Mouse (Mus musculus) liver, embryonic 13.5 days (tissue): ENCODE measurements around the gene Cbs. TPM values are rescaled to one million over a fixed set of nuclear protein-coding genes. Genes with fewer than 3 reads are reported as not detected.
"Not testable (repeated sequence)": the region's sequence is repeated elsewhere in the genome, so short reads cannot be mapped to it uniquely, and the experiment has no call there.

Experiments used
- ATAC-seq: fragments of 200-750 bp; cut with Nextera tagmentation; 2 replicates; pipeline ENCODE4 v1.8.0; 2017; ENCODE audit warnings: low read depth, mild to moderate bottlenecking, moderate number of reproducible peaks, moderate library complexity
- DNase-seq: peaks from one replicate; pipeline ENCODE4 v3.0.0; 2022
- H3K27ac ChIP-seq: fragments of 300-500 bp; sonication (generic); 2 replicates; pipeline ENCODE4 v1.5.1; 2015; ENCODE audit warnings: moderate library complexity, mild to moderate bottlenecking, inconsistent platforms
- H3K27me3 ChIP-seq: fragments of 300-500 bp; sonication (generic); 2 replicates; pipeline ENCODE4 v1.6.1; 2015; ENCODE audit warnings: mild to moderate bottlenecking, inconsistent platforms
- H3K36me3 ChIP-seq: fragments of 300-500 bp; sonication (generic); 2 replicates; pipeline ENCODE4 v1.6.1; 2015; ENCODE audit warnings: mild to moderate bottlenecking, inconsistent platforms
- H3K4me1 ChIP-seq: fragments of 300-500 bp; sonication (generic); replicated peaks from 2 replicates; pipeline ENCODE4 v1.6.1; 2015; ENCODE audit warnings: inconsistent platforms
- H3K4me2 ChIP-seq: fragments of 300-500 bp; sonication (generic); 2 replicates; pipeline ENCODE4 v1.6.1; 2015; ENCODE audit warnings: inconsistent platforms, mild to moderate bottlenecking, moderate library complexity
- H3K4me3 ChIP-seq: fragments of 300-500 bp; sonication (generic); replicated peaks from 2 replicates; pipeline ENCODE4 v1.5.1; 2015; ENCODE audit warnings: mild to moderate bottlenecking, inconsistent platforms
- H3K9ac ChIP-seq: fragments of 300-500 bp; sonication (generic); 2 replicates; pipeline ENCODE4 v1.6.1; 2015; ENCODE audit warnings: mild to moderate bottlenecking, inconsistent platforms
- H3K9me3 ChIP-seq: fragments of 300-500 bp; sonication (generic); replicated peaks from 2 replicates; pipeline ENCODE4 v1.6.1; 2016; ENCODE audit warnings: inconsistent platforms
- WGBS: fragments of 180-500 bp; shearing (Covaris S2); methylation state at CpG from one replicate; pipeline ENCODE4 v1.1.7; 2015; ENCODE audit not compliant: insufficient replicate concordance; 5-methylcytosine and 5-hydroxymethylcytosine counted together
- polyA plus RNA-seq: library from polyadenylated mRNA; unstranded; fragments of >200 nt; fragmentation: Nextera tagmentation; extraction: Ambion mirVana; gene quantifications from 2 replicates; pipeline ENCODE4 v1.2.1, GENCODE M21; 2015

Gene Cbs
- polyA plus RNA-seq, 1 experiment from 2014 or later: 11.0 TPM

GRCm38 (mm10) chr17:31609895-31610294 lies 27.1 kb downstream of the Cbs start:
- Histone ChIP-seq H3K4me2 (no peak overlapping the region), H3K4me3 (no peak overlapping the region), H3K9me3 (no peaks in the 10 kb centered on the region), H3K9ac (no peak overlapping the region), H3K36me3 (peaks cover 15% of the 10 kb centered on the region; the same call in 1 of the 2 replicates), H3K27ac (no peak overlapping the region), H3K4me1 (peaks cover 3% of the 10 kb centered on the region; the same call in 1 of the 2 replicates), H3K27me3 (no peaks in the 10 kb centered on the region)
- WGBS: 71% methylated on average over 3 of the region's 3 CpGs
- no peak for ATAC-seq
- no peak for DNase-seq

GRCm38 (mm10) chr17:31609173-31609572 lies 27.9 kb downstream of the Cbs start:
- H3K27me3 ChIP-seq, H3K27ac ChIP-seq, H3K9ac ChIP-seq, H3K4me3 ChIP-seq, H3K4me2 ChIP-seq, ATAC-seq, H3K4me1 ChIP-seq, DNase-seq, H3K9me3 ChIP-seq: not testable (repeated sequence)
- WGBS: 90% methylated on average over 3 of the region's 3 CpGs
- peaks cover 22% of the 10 kb centered on the region for H3K36me3 ChIP-seq

GRCm38 (mm10) chr17:31607256-31607951 lies 29.6 kb downstream of the Cbs start:
- H3K9me3 ChIP-seq: no peaks in the 10 kb centered on the region
- H3K4me1 ChIP-seq: peaks cover 3% of the 10 kb centered on the region; the same call in 1 of the 2 replicates
- H3K9ac ChIP-seq: no peak overlapping the region
- WGBS: 77% methylated on average over 8 of the region's 8 CpGs
- no peak for ATAC-seq
- H3K4me3 ChIP-seq: no peak overlapping the region
- DNase-seq: no peak
- no peak overlapping the region for H3K4me2 ChIP-seq
- peaks cover 34% of the 10 kb centered on the region for H3K36me3 ChIP-seq
- H3K27me3 ChIP-seq: no peaks in the 10 kb centered on the region
- H3K27ac ChIP-seq: no peak overlapping the region

- H3K4me2 ChIP-seq: no peak overlapping the region
- DNase-seq: no peak
- H3K4me1 ChIP-seq: peaks cover 3% of the 10 kb centered on the region; the same call in 1 of the 2 replicates
- H3K27me3 ChIP-seq: no peaks in the 10 kb centered on the region
- no peaks in the 10 kb centered on the region for H3K9me3 ChIP-seq
- ATAC-seq: no peak
- 68% methylated on average over 7 of the region's 7 CpGs for WGBS
- peaks cover 38% of the 10 kb centered on the region for H3K36me3 ChIP-seq
- no peak overlapping the region for H3K27ac ChIP-seq
- H3K9ac ChIP-seq: no peak overlapping the region
- H3K4me3 ChIP-seq: no peak overlapping the region
These were observed 30.6 kb downstream of the Cbs start for GRCm38 (mm10) chr17:31606424-31606823.

- 76% methylated on average over 8 of the region's 8 CpGs for WGBS
- H3K27me3 ChIP-seq: no peaks in the 10 kb centered on the region
- H3K36me3 ChIP-seq: peaks cover 44% of the 10 kb centered on the region
- DNase-seq (no peak), ATAC-seq (no peak)
- no peak overlapping the region for H3K4me2 ChIP-seq
- H3K9ac ChIP-seq: no peak overlapping the region
- H3K4me1 ChIP-seq: no peaks in the 10 kb centered on the region
- no peak overlapping the region for H3K4me3 ChIP-seq
- no peak overlapping the region for H3K27ac ChIP-seq
- H3K9me3 ChIP-seq: no peaks in the 10 kb centered on the region
These were observed 38.4 kb downstream of the Cbs start for GRCm38 (mm10) chr17:31598593-31598992.

- Histone ChIP-seq H3K4me3 (no peak overlapping the region), H3K9me3 (no peaks in the 10 kb centered on the region), H3K4me1 (no peaks in the 10 kb centered on the region), H3K9ac (no peak overlapping the region), H3K27me3 (no peaks in the 10 kb centered on the region), H3K27ac (no peak overlapping the region), H3K36me3 (peaks cover 38% of the 10 kb centered on the region), H3K4me2 (no peak overlapping the region)
- 77% methylated on average over 9 of the region's 9 CpGs for WGBS
- DNase-seq (no peak), ATAC-seq (no peak)
These were observed 39.1 kb downstream of the Cbs start for GRCm38 (mm10) chr17:31597957-31598356.

GRCm38 (mm10) chr17:31595077-31595476 lies 42.0 kb downstream of the Cbs start:
- no peak for ATAC-seq
- no peaks in the 10 kb centered on the region for H3K4me1 ChIP-seq
- H3K9me3 ChIP-seq: no peaks in the 10 kb centered on the region
- H3K9ac ChIP-seq: no peak overlapping the region
- H3K4me2 ChIP-seq: no peak overlapping the region
- WGBS: 74% methylated on average over 5 of the region's 5 CpGs
- H3K27ac ChIP-seq: no peak overlapping the region
- no peak overlapping the region for H3K4me3 ChIP-seq
- H3K27me3 ChIP-seq: no peaks in the 10 kb centered on the region
- no peak for DNase-seq
- H3K36me3 ChIP-seq: peaks cover 31% of the 10 kb centered on the region

- H3K27ac ChIP-seq: no peak overlapping the region
- DNase-seq (no peak), ATAC-seq (no peak)
- H3K9ac ChIP-seq: no peak overlapping the region
- H3K4me1 ChIP-seq: no peaks in the 10 kb centered on the region
- WGBS: 49% methylated on average over 7 of the region's 7 CpGs
- H3K27me3 ChIP-seq: no peaks in the 10 kb centered on the region
- H3K9me3 ChIP-seq: no peaks in the 10 kb centered on the region
- H3K4me3 ChIP-seq: no peak overlapping the region
- peaks cover 29% of the 10 kb centered on the region for H3K36me3 ChIP-seq
- no peak overlapping the region for H3K4me2 ChIP-seq
These were observed 42.4 kb downstream of the Cbs start for GRCm38 (mm10) chr17:31594590-31594989.

- Histone ChIP-seq H3K9ac (no peak overlapping the region), H3K4me2 (no peak overlapping the region), H3K4me3 (no peak overlapping the region), H3K36me3 (peaks cover 38% of the 10 kb centered on the region), H3K27me3 (no peaks in the 10 kb centered on the region), H3K27ac (no peak overlapping the region), H3K4me1 (0 out of 2 replicates have a peak, but pooled peaks cover 7% of the 10 kb centered on the region), H3K9me3 (no peaks in the 10 kb centered on the region)
- ATAC-seq: no peak
- DNase-seq: no peak
- 83% methylated on average over 11 of the region's 11 CpGs for WGBS
These were observed 46.2 kb downstream of the Cbs start for GRCm38 (mm10) chr17:31590846-31591245.

- Histone ChIP-seq H3K4me1 (peaks cover 10% of the 10 kb centered on the region; the same call in 1 of the 2 replicates), H3K27me3 (no peaks in the 10 kb centered on the region), H3K9ac (no peak overlapping the region), H3K4me3 (no peak overlapping the region), H3K9me3 (no peaks in the 10 kb centered on the region), H3K4me2 (no peak overlapping the region), H3K27ac (no peak overlapping the region), H3K36me3 (peaks cover 32% of the 10 kb centered on the region)
- ATAC-seq (no peak), DNase-seq (no peak)
- whole genome bisulfite sequencing: 81% methylated on average over 4 of the region's 4 CpGs
These were observed 48.3 kb downstream of the Cbs start for GRCm38 (mm10) chr17:31588726-31589125.

GRCm38 (mm10) chr17:31588115-31588514 lies 48.9 kb downstream of the Cbs start:
- Histone ChIP-seq H3K4me2 (no peak overlapping the region), H3K4me3 (no peak overlapping the region), H3K27me3 (no peaks in the 10 kb centered on the region), H3K9me3 (no peaks in the 10 kb centered on the region), H3K36me3 (peaks cover 32% of the 10 kb centered on the region), H3K4me1 (peaks cover 10% of the 10 kb centered on the region; the same call in 1 of the 2 replicates), H3K27ac (no peak overlapping the region), H3K9ac (no peak overlapping the region)
- DNase-seq (no peak), ATAC-seq (no peak)
- 59% methylated on average over 7 of the region's 7 CpGs for WGBS

- no peak overlapping the region for H3K4me3 ChIP-seq
- H3K4me2 ChIP-seq: no peak overlapping the region
- H3K9me3 ChIP-seq: no peaks in the 10 kb centered on the region
- peaks cover 13% of the 10 kb centered on the region for H3K36me3 ChIP-seq
- DNase-seq: no peak
- ATAC-seq: no peak
- WGBS: 82% methylated on average over 6 of the region's 6 CpGs
- H3K4me1 ChIP-seq: peaks cover 10% of the 10 kb centered on the region; the same call in 1 of the 2 replicates
- no peak overlapping the region for H3K27ac ChIP-seq
- H3K27me3 ChIP-seq: no peaks in the 10 kb centered on the region
- H3K9ac ChIP-seq: no peak overlapping the region
These were observed 53.3 kb downstream of the Cbs start for GRCm38 (mm10) chr17:31583781-31584180.
